Mouse (Mus musculus) megakaryocyte, adult 5-6 weeks (primary cell): Measurements from ENCODE around the gene Rac1. TPM values are rescaled to one million over a fixed set of nuclear protein-coding genes. Genes with fewer than 3 reads are reported as not detected.

Experiments
- ATAC-seq: 2 replicates; pipeline ENCODE4 v1.8.0; 2016; ENCODE audit warnings: mild to moderate bottlenecking, inconsistent platforms; ENCODE audit not compliant: poor library complexity, severe bottlenecking
- total RNA-seq, 2 experiments: library from RNA; stranded (forward) in 1 of 2; stranded (reverse) in 1 of 2; fragments of 153-499, 151-499 nt in 1 of 2; fragments of 221-1000, 200-1000 nt in 1 of 2; gene quantifications; 2 replicates each; pipeline versions ENCODE4 v1.2.3 to v1.2.4; 2015 to 2017

The Rac1 gene
- total RNA-seq, 2 experiments from 2014 or later: 215 to 1,275 TPM

DNA sequence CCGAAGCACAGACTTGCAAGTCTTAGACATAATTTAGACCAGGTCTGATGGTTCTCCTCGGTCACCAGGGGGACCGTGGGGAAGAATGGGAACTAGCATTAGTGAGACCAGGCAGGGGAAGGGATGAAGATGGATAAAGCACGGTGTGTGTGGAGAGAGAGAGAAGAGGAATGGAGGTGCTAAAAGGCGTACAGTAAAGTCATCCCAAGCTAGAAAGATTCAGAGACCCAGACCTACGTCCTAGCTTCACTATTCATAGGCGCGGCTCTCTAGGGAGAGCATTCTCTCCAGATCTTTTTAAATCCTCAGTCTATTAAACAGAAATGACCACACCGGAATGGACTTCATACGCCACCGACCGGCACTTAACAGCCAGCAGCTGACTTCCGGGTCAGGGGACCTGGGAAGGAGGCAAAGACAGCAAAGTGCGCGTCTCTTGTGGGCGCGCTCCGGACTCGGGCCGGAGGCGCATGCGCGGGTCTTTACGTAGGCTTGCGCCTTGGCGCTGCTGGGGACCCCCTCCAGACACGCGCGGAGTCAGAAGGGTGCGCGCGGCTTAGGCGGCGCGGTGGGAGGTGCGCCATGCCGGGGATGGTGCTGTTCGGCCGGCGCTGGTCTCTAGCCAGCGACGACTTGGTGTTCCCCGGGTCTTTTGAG is 63.6 kb downstream of the Rac1 start, which contains the start of gene Daglb:
Gene Daglb (plus strand): TSS at position 485 of the 657 bp plus-strand sequence.
- peak; percentile 78 for ATAC-seq

- no peak for ATAC-seq
These were observed 64.2 kb downstream of the Rac1 start for GRCm38 (mm10) chr5:143463671-143464070.

Other genes with a start within 250 kb of the Rac1 start
- gene Zfp853, start 234.4 kb downstream of the Rac1 start, total RNA-seq (2015): 0.09 TPM in 1 of 2 replicates, not detected in the other
- not detected in 2 replicates for gene Zfp853, start 234.4 kb downstream of the Rac1 start, total RNA-seq (2017)
- 22.4 TPM in 2 replicates for gene E130309D02Rik, start 212.7 kb downstream of the Rac1 start, total RNA-seq (2015)
- 10.2 and 13.7 TPM in 2 replicates for gene E130309D02Rik, start 212.7 kb downstream of the Rac1 start, total RNA-seq (2017)
- 48.5 and 55.0 TPM in 2 replicates for gene Zdhhc4, start 198.8 kb downstream of the Rac1 start, total RNA-seq (2015)
- 22.3 and 24.6 TPM in 2 replicates for gene Zdhhc4, start 198.8 kb downstream of the Rac1 start, total RNA-seq (2017)
- gene Grid2ip, start 170.7 kb downstream of the Rac1 start, total RNA-seq (2015): not detected in 2 replicates
- gene Grid2ip, start 170.7 kb downstream of the Rac1 start, total RNA-seq (2017): not detected in 2 replicates
- 56.4 and 58.9 TPM in 2 replicates for gene Kdelr2, start 124.2 kb downstream of the Rac1 start, total RNA-seq (2015)
- gene Kdelr2, start 124.2 kb downstream of the Rac1 start, total RNA-seq (2017): 91.2 and 100.0 TPM in 2 replicates
- 16.0 and 16.1 TPM in 2 replicates for gene Daglb, start 63.5 kb downstream of the Rac1 start, total RNA-seq (2015)
- gene Daglb, start 63.5 kb downstream of the Rac1 start, total RNA-seq (2017): 27.0 and 36.3 TPM in 2 replicates
- 5.4 and 6.5 TPM in 2 replicates for gene Cyth3, start 94.4 kb upstream of the Rac1 start, total RNA-seq (2015)
- 7.5 and 8.9 TPM in 2 replicates for gene Cyth3, start 94.4 kb upstream of the Rac1 start, total RNA-seq (2017)
- gene Usp42, start 204.2 kb upstream of the Rac1 start, total RNA-seq (2015): 14.8 and 16.0 TPM in 2 replicates
- gene Usp42, start 204.2 kb upstream of the Rac1 start, total RNA-seq (2017): 7.7 and 8.0 TPM in 2 replicates